Mouse (Mus musculus) cerebellum, adult 2 months (tissue): ENCODE measurements around the gene Elk3.

ENCODE experiments used
- CTCF ChIP-seq: fragments of 200-500 bp; IDR thresholded peaks from 2 replicates; pipeline ENCODE4 v1.5.1; 2011; ENCODE audit warnings: low read depth, mild to moderate bottlenecking, control low read depth, low read length, moderate library complexity, borderline replicate concordance; ENCODE audit not compliant: insufficient read depth
- POLR2A ChIP-seq: fragments of 200-500 bp; IDR thresholded peaks from 2 replicates; pipeline ENCODE4 v1.6.1; 2011; ENCODE audit warnings: low read length, control low read depth, borderline replicate concordance; ENCODE audit not compliant: insufficient read depth

- TF ChIP-seq POLR2A (no peak), CTCF (no peak)
Observed at GRCm38 (mm10) chr10:93358878-93359277, 47.9 kb upstream of the Elk3 start.
